Mouse (Mus musculus) gonadal fat pad, adult 2 months (tissue): Measurements from ENCODE around the gene Cip2a. TPM values are rescaled to one million over a fixed set of nuclear protein-coding genes. Genes with fewer than 3 reads are reported as not detected.

Source experiments
- DNase-seq: peaks from one replicate; pipeline ENCODE4 v3.0.0-alpha.2; 2012; ENCODE audit warnings: low read depth
- polyA plus RNA-seq: library from polyadenylated mRNA; depleted of rRNA; stranded (reverse); fragments of >200 nt; gene quantifications from 2 replicates; pipeline ENCODE4 v1.2.3, GENCODE M21; 2012; rRNA removed

Cip2a gene
- 0.72 and 0.82 TPM in 2 replicates for polyA plus RNA-seq

- no peak for DNase-seq
These were observed at the start of gene Cip2a, which contains the start of gene Dzip3 for GRCm38 (mm10) chr16:48993559-48994342. TSS of gene Cip2a (plus strand) at chr16:48994185. TSS of gene Dzip3 (minus strand) at chr16:48994165.

- DNase-seq: no peak
These were observed 21.0 kb upstream of the Cip2a start for GRCm38 (mm10) chr16:48972996-48973395.

- DNase-seq: no peak
These were observed 20.4 kb upstream of the Cip2a start for GRCm38 (mm10) chr16:48973548-48973947.

- DNase-seq: no peak
These were observed 14.0 kb upstream of the Cip2a start for GRCm38 (mm10) chr16:48979965-48980364.

- no peak for DNase-seq
These were observed 8.9 kb upstream of the Cip2a start for GRCm38 (mm10) chr16:48985034-48985627.

- no peak for DNase-seq
These were observed 4.3 kb upstream of the Cip2a start for GRCm38 (mm10) chr16:48989700-48990099.

GRCm38 (mm10) chr16:48992437-48993230, 1.4 kb upstream of the Cip2a start:
- DNase-seq: no peak

- DNase-seq: no peak
These were observed 790 bp upstream of the Cip2a start for GRCm38 (mm10) chr16:48993231-48993558.

GRCm38 (mm10) chr16:48994343-48994693, 333 bp downstream of the Cip2a start:
- no peak for DNase-seq

GRCm38 (mm10) chr16:49004151-49004550, 10.2 kb downstream of the Cip2a start:
- no peak for DNase-seq

- DNase-seq: no peak
These were observed 22.8 kb downstream of the Cip2a start for GRCm38 (mm10) chr16:49016620-49017332.

- DNase-seq: no peak
These were observed 41.9 kb downstream of the Cip2a start for GRCm38 (mm10) chr16:49035852-49036251.

- no peak for DNase-seq
These were observed 43.8 kb downstream of the Cip2a start for GRCm38 (mm10) chr16:49037771-49038170.

GRCm38 (mm10) chr16:49040554-49041221, 46.7 kb downstream of the Cip2a start:
- no peak for DNase-seq

GRCm38 (mm10) chr16:49049214-49049613, 55.2 kb downstream of the Cip2a start:
- no peak for DNase-seq

GRCm38 (mm10) chr16:49057186-49057585, 63.2 kb downstream of the Cip2a start, which contains the start of gene Myh15:
TSS of gene Myh15 (plus strand) at chr16:49057486.
- DNase-seq: no peak

Other genes starting within 250 kb of the Cip2a start
- 0.01 and 0.03 TPM in 2 replicates for gene Trat1, start 222.2 kb upstream of the Cip2a start, polyA plus RNA-seq
- gene Retnlb, start 177.3 kb upstream of the Cip2a start, polyA plus RNA-seq: not detected in 2 replicates
- gene Retnla, start 151.6 kb upstream of the Cip2a start, polyA plus RNA-seq: 302 and 828 TPM in 2 replicates
- gene Retnlg, start 121.6 kb upstream of the Cip2a start, polyA plus RNA-seq: 0.70 and 4.2 TPM in 2 replicates
- 4.0 and 4.6 TPM in 2 replicates for gene Dzip3, start within 50 bp of the Cip2a start, polyA plus RNA-seq
- 0.03 TPM in 1 of 2 replicates, not detected in the other for gene Myh15, start 63.3 kb downstream of the Cip2a start, polyA plus RNA-seq